8 mouse cellular contexts compared by ENCODE assay signal in genomic region chr4:43959523-43960179, GRCm38 (mm10). TPM values are rescaled to one million over a fixed set of nuclear protein-coding genes. Genes with fewer than 3 reads are reported as not detected.
DNase-seq lines count a peak whose midpoint lies in the region; ATAC-seq and TF ChIP-seq lines count a peak whose summit lies in the region.

No protein-coding gene starts in this region.

- peaks cover 13 to 36% of the 10 kb centered on the region in 2 experiments for H3K4me1 ChIP-seq in heart, embryonic 14.5 days (ENCODE audit: control insufficient read depth in 2 of 2, insufficient read depth in 2 of 2, low read length in 2 of 2)
- H3K4me1 ChIP-seq in hindbrain, embryonic 11.5 days (replicated peaks; ENCODE audit: control insufficient read depth, insufficient read depth, low read length), result peaks cover 4% of the 10 kb centered on the region; the same call in 1 of the 2 replicates
- peaks cover 64% of the 10 kb centered on the region for H3K4me1 ChIP-seq in liver, postnatal 0 days (ENCODE audit: insufficient read depth)
- peaks cover 9% of the 10 kb centered on the region; the same call in 1 of the 2 replicates for H3K4me1 ChIP-seq in forebrain, embryonic 11.5 days (replicated peaks; ENCODE audit: control insufficient read depth, insufficient read depth, low read length)

- no peak for TF ChIP-seq EP300 in liver, postnatal 0 days (IDR thresholded peaks at IDR 0.05; ENCODE audit: low read depth)

- DNase-seq in heart, adult 8-10 months (ENCODE audit: low spot score), result no peak
- no peak for DNase-seq in hindbrain, embryonic 11.5 days (ENCODE audit: low spot score)
- peak; percentile 57 for DNase-seq in liver, postnatal 0 days
- DNase-seq in urinary bladder, adult 18-20 months (ENCODE audit: low spot score in 2 of 2), result no peak
- no peak for DNase-seq in forebrain, embryonic 11.5 days (ENCODE audit: low spot score)
- no peak for DNase-seq in thymus, postnatal 36 days

- H3K9ac ChIP-seq in heart, embryonic 14.5 days (ENCODE audit: low read length), result peak overlapping the region; percentile 13; the same call in 1 of the 2 replicates
- no peak overlapping the region for H3K9ac ChIP-seq in hindbrain, embryonic 11.5 days (ENCODE audit: low read depth, low read length)
- peak overlapping the region; percentile 39 for H3K9ac ChIP-seq in liver, postnatal 0 days (replicated peaks)
- no peak overlapping the region for H3K9ac ChIP-seq in forebrain, embryonic 11.5 days (ENCODE audit: low read length)

- H3K27me3 ChIP-seq in heart, embryonic 14.5 days (ENCODE audit: control insufficient read depth, insufficient read depth, low read length), result no peaks in the 10 kb centered on the region
- peaks cover 3% of the 10 kb centered on the region for H3K27me3 ChIP-seq in hindbrain, embryonic 11.5 days (ENCODE audit: control insufficient read depth, insufficient read depth, low read length)
- H3K27me3 ChIP-seq in liver, postnatal 0 days (ENCODE audit: insufficient read depth, low read length), result no peaks in the 10 kb centered on the region
- H3K27me3 ChIP-seq in forebrain, embryonic 11.5 days (ENCODE audit: control insufficient read depth, insufficient read depth, low read length), result peaks cover 12% of the 10 kb centered on the region

- no peak for TF ChIP-seq CTCF in liver, postnatal 0 days (IDR thresholded peaks at IDR 0.05; ENCODE audit: low read depth)

- H3K36me3 ChIP-seq in heart, embryonic 14.5 days (ENCODE audit: control insufficient read depth, insufficient read depth, low read length), result no peaks in the 10 kb centered on the region
- no peaks in the 10 kb centered on the region for H3K36me3 ChIP-seq in hindbrain, embryonic 11.5 days (ENCODE audit: control insufficient read depth, insufficient read depth, low read length)
- no peaks in the 10 kb centered on the region for H3K36me3 ChIP-seq in liver, postnatal 0 days (replicated peaks; ENCODE audit: insufficient read depth, low read length)
- no peaks in the 10 kb centered on the region for H3K36me3 ChIP-seq in forebrain, embryonic 11.5 days (ENCODE audit: control insufficient read depth, insufficient read depth, low read length)

- H3K4me2 ChIP-seq in heart, embryonic 14.5 days (ENCODE audit: low read length), result peak overlapping the region; percentile 95
- peak overlapping the region; percentile 12; the same call in 1 of the 2 replicates for H3K4me2 ChIP-seq in hindbrain, embryonic 11.5 days (replicated peaks; ENCODE audit: low read depth, low read length)
- peak overlapping the region; percentile 93 for H3K4me2 ChIP-seq in liver, postnatal 0 days (ENCODE audit: low read depth, low read length)
- H3K4me2 ChIP-seq in forebrain, embryonic 11.5 days (ENCODE audit: low read depth, low read length, severe bottlenecking), result no peak overlapping the region

- no peak overlapping the region; a peak in 1 of 4 replicates for H3K27ac ChIP-seq in heart, embryonic 14.5 days (replicated peaks in 1 of 2; ENCODE audit: control insufficient read depth in 1 of 2, insufficient read depth in 1 of 2, low read depth in 2 of 2, low read length in 2 of 2)
- H3K27ac ChIP-seq in hindbrain, embryonic 11.5 days (ENCODE audit: low read depth, low read length), result no peak overlapping the region
- H3K27ac ChIP-seq in liver, postnatal 0 days (ENCODE audit: low read depth), result peak overlapping the region; percentile 85
- H3K27ac ChIP-seq in forebrain, embryonic 11.5 days (ENCODE audit: low read depth, low read length), result no peak overlapping the region

- no peaks in the 10 kb centered on the region for H3K9me3 ChIP-seq in heart, embryonic 14.5 days (ENCODE audit: control insufficient read depth, low read length)
- no peaks in the 10 kb centered on the region for H3K9me3 ChIP-seq in hindbrain, embryonic 11.5 days (ENCODE audit: control insufficient read depth, low read length)
- no peaks in the 10 kb centered on the region for H3K9me3 ChIP-seq in liver, postnatal 0 days (ENCODE audit: low read length)
- no peaks in the 10 kb centered on the region for H3K9me3 ChIP-seq in forebrain, embryonic 11.5 days (ENCODE audit: control insufficient read depth, low read length)

- no peak overlapping the region for H3K4me3 ChIP-seq in heart, embryonic 14.5 days (ENCODE audit: control insufficient read depth in 1 of 2, insufficient read depth in 1 of 2, low read depth in 1 of 2, low read length in 2 of 2)
- no peak overlapping the region for H3K4me3 ChIP-seq in hindbrain, embryonic 11.5 days (ENCODE audit: low read depth, low read length)
- peak overlapping the region; percentile 65 for H3K4me3 ChIP-seq in liver, postnatal 0 days (ENCODE audit: low read depth, low read length)
- no peak overlapping the region for H3K4me3 ChIP-seq in forebrain, embryonic 11.5 days (ENCODE audit: low read depth, low read length)

- no peak for ATAC-seq in heart, embryonic 14.5 days (ENCODE audit: insufficient number of reproducible peaks, insufficient read depth, low FRiP score, low read depth)
- peak; percentile 18 for ATAC-seq in CD4-positive, CD25-positive, alpha-beta regulatory T cell, adult 4 months
- ATAC-seq in hindbrain, embryonic 11.5 days (ENCODE audit: low FRiP score), result no peak
- ATAC-seq in liver, postnatal 0 days, result peak; percentile 63
- ATAC-seq in forebrain, embryonic 11.5 days (replicated peaks; ENCODE audit: low FRiP score), result no peak

- WGBS in heart, embryonic 14.5 days, result 51% methylated on average over 9 of the region's 9 CpGs
- 72% methylated on average over 9 of the region's 9 CpGs for WGBS in hindbrain, embryonic 11.5 days
- 8% methylated on average over 9 of the region's 9 CpGs for WGBS in liver, postnatal 0 days (ENCODE audit: insufficient replicate concordance)
- WGBS in forebrain, embryonic 11.5 days, result 66% methylated on average over 9 of the region's 9 CpGs

RNA-seq across cellular contexts. Expression of gene Glipr2, which starts 2.5 kb away (rescaled TPM):
- polyA plus RNA-seq in heart, embryonic 14.5 days (2014; fragmentation: Nextera tagmentation; extraction: Ambion mirVana), result 53.1 and 55.4 TPM in 2 replicates
- total RNA-seq in heart, adult 8-10 months (2022), result 1 to 10 TPM; 2.3 to 5.2 (median 2.8) TPM
- 100 to 1,000 TPM; 165 to 194 TPM for polyA plus RNA-seq in CD4-positive, CD25-positive, alpha-beta regulatory T cell, adult 4 months (2017; shearing (Covaris generic))
- 109 and 117 TPM in 2 replicates for polyA plus RNA-seq in hindbrain, embryonic 11.5 days (2014; fragmentation: Nextera tagmentation; extraction: Ambion mirVana)
- 19.4 and 20.4 TPM in 2 replicates for polyA plus RNA-seq in liver, postnatal 0 days (2015; fragmentation: Nextera tagmentation; extraction: Ambion mirVana)
- 75.5 and 79.1 TPM in 2 replicates for polyA plus RNA-seq in forebrain, embryonic 11.5 days (2014; fragmentation: Nextera tagmentation; extraction: Ambion mirVana)

RNA-seq across cellular contexts. Expression of gene Ccin, which starts 23.6 kb away (rescaled TPM):
- not detected in 2 replicates for polyA plus RNA-seq in heart, embryonic 14.5 days (2014; fragmentation: Nextera tagmentation; extraction: Ambion mirVana)
- not detected for total RNA-seq in heart, adult 8-10 months (2022)
- not detected for polyA plus RNA-seq in CD4-positive, CD25-positive, alpha-beta regulatory T cell, adult 4 months (2017; shearing (Covaris generic))
- 0.17 TPM in 1 of 2 replicates, not detected in the other for polyA plus RNA-seq in hindbrain, embryonic 11.5 days (2014; fragmentation: Nextera tagmentation; extraction: Ambion mirVana)
- polyA plus RNA-seq in liver, postnatal 0 days (2015; fragmentation: Nextera tagmentation; extraction: Ambion mirVana), result not detected in 2 replicates
- not detected in 2 replicates for polyA plus RNA-seq in forebrain, embryonic 11.5 days (2014; fragmentation: Nextera tagmentation; extraction: Ambion mirVana)

RNA-seq across cellular contexts. Expression of gene Clta, which starts 44.6 kb away (rescaled TPM):
- 144 and 154 TPM in 2 replicates for polyA plus RNA-seq in heart, embryonic 14.5 days (2014; fragmentation: Nextera tagmentation; extraction: Ambion mirVana)
- 10 to 100 TPM; 67.0 to 78.6 (median 70.5) TPM for total RNA-seq in heart, adult 8-10 months (2022)
- polyA plus RNA-seq in CD4-positive, CD25-positive, alpha-beta regulatory T cell, adult 4 months (2017; shearing (Covaris generic)), result 10 to 100 TPM; 66.1 to 83.6 TPM
- polyA plus RNA-seq in hindbrain, embryonic 11.5 days (2014; fragmentation: Nextera tagmentation; extraction: Ambion mirVana), result 284 and 291 TPM in 2 replicates
- 136 and 144 TPM in 2 replicates for polyA plus RNA-seq in liver, postnatal 0 days (2015; fragmentation: Nextera tagmentation; extraction: Ambion mirVana)
- 211 and 223 TPM in 2 replicates for polyA plus RNA-seq in forebrain, embryonic 11.5 days (2014; fragmentation: Nextera tagmentation; extraction: Ambion mirVana)

Comparison
In these comparisons a context has a peak if more than half of its experiments do, and no peak if none do; other contexts are left out.
1. ATAC-seq: peak in CD4-positive, CD25-positive, alpha-beta regulatory T cell, adult 4 months (single experiment) and liver, postnatal 0 days (single experiment); none in heart, embryonic 14.5 days (single experiment), hindbrain, embryonic 11.5 days (single experiment) and forebrain, embryonic 11.5 days (single experiment).
2. H3K9ac ChIP-seq: peak in heart, embryonic 14.5 days (single experiment) and liver, postnatal 0 days (single experiment); none in hindbrain, embryonic 11.5 days (single experiment) and forebrain, embryonic 11.5 days (single experiment).